Mouse (Mus musculus) intestine, embryonic 14.5 days (tissue): ENCODE data around the gene Gas2l3. TPM values are rescaled to one million over a fixed set of nuclear protein-coding genes. Genes with fewer than 3 reads are reported as not detected.

Experiments
- ATAC-seq: fragments of 200-750 bp; cut with Nextera tagmentation; replicated peaks from 2 replicates; pipeline ENCODE4 v1.8.0; 2017; ENCODE audit warnings: low read depth, moderate number of reproducible peaks, moderate TSS enrichment, moderate library complexity; ENCODE audit not compliant: low FRiP score, low TSS enrichment
- DNase-seq: peaks from one replicate; pipeline ENCODE4 v3.0.0-alpha.2; 2018; ENCODE audit warnings: low spot score
- H3K27ac ChIP-seq: fragments of 300-500 bp; sonication (generic); 2 replicates; pipeline ENCODE4 v1.5.1; 2014; ENCODE audit warnings: low read depth, mild to moderate bottlenecking, control low read depth
- H3K27me3 ChIP-seq: fragments of 300-500 bp; sonication (generic); replicated peaks from 2 replicates; pipeline ENCODE4 v1.6.1; 2014; ENCODE audit warnings: low read length, control low read depth; ENCODE audit not compliant: control insufficient read depth, insufficient read depth
- H3K36me3 ChIP-seq: fragments of 300-500 bp; sonication (generic); 2 replicates; pipeline ENCODE4 v1.6.1; 2014; ENCODE audit warnings: low read length, control low read depth; ENCODE audit not compliant: control insufficient read depth, insufficient read depth
- H3K4me1 ChIP-seq: fragments of 300-500 bp; sonication (generic); replicated peaks from 2 replicates; pipeline ENCODE4 v1.6.1; 2014; ENCODE audit warnings: low read length, control low read depth, mixed read lengths; ENCODE audit not compliant: control insufficient read depth, insufficient read depth
- H3K4me2 ChIP-seq: fragments of 300-500 bp; sonication (generic); 2 replicates; pipeline ENCODE4 v1.6.1; 2014; ENCODE audit warnings: low read length
- H3K4me3 ChIP-seq: fragments of 300-500 bp; sonication (generic); 2 replicates; pipeline ENCODE4 v1.5.1; 2014; ENCODE audit warnings: low read depth, low read length, control low read depth, mixed read lengths
- H3K9ac ChIP-seq: fragments of 300-500 bp; sonication (generic); 2 replicates; pipeline ENCODE4 v1.6.1; 2014; ENCODE audit warnings: mild to moderate bottlenecking, low read length
- H3K9me3 ChIP-seq: fragments of 300-500 bp; sonication (generic); 2 replicates; pipeline ENCODE4 v1.6.1; 2016; ENCODE audit warnings: low read length, control low read depth; ENCODE audit not compliant: control insufficient read depth
- WGBS: fragments of 180-500 bp; shearing (Covaris S2); extraction: QIAGEN DNeasy Blood & Tissue Kit; methylation state at CpG from one replicate; pipeline ENCODE4 v1.1.7; 2014; 5-methylcytosine and 5-hydroxymethylcytosine counted together
- polyA plus RNA-seq: library from polyadenylated mRNA; unstranded; fragments of >200 nt; fragmentation: Nextera tagmentation; extraction: Ambion mirVana; gene quantifications from 2 replicates; pipeline ENCODE4 v1.2.1, GENCODE M21; 2014

The Gas2l3 gene
- polyA plus RNA-seq, 1 experiment from 2014 or later = 22.3 TPM

GRCm38 (mm10) chr10:89458770-89459169, 15.0 kb upstream of the Gas2l3 start:
- Histone ChIP-seq H3K9me3 (no peaks in the 10 kb centered on the region), H3K27ac (no peak overlapping the region), H3K36me3 (no peaks in the 10 kb centered on the region), H3K27me3 (no peaks in the 10 kb centered on the region), H3K4me3 (no peak overlapping the region), H3K9ac (no peak overlapping the region), H3K4me2 (no peak overlapping the region), H3K4me1 (no peaks in the 10 kb centered on the region)
- DNase-seq = no peak
- ATAC-seq = no peak; the same call in 1 of the 2 replicates
- 67% methylated on average over 3 of the region's 3 CpGs for WGBS

- no peak overlapping the region for H3K9ac ChIP-seq
- DNase-seq = no peak
- WGBS = 76% methylated on average over 3 of the region's 3 CpGs
- no peak overlapping the region for H3K4me2 ChIP-seq
- no peak overlapping the region for H3K27ac ChIP-seq
- no peaks in the 10 kb centered on the region for H3K4me1 ChIP-seq
- H3K9me3 ChIP-seq = no peaks in the 10 kb centered on the region
- no peaks in the 10 kb centered on the region for H3K27me3 ChIP-seq
- no peak overlapping the region for H3K4me3 ChIP-seq
- no peak for ATAC-seq
- no peaks in the 10 kb centered on the region for H3K36me3 ChIP-seq
Observed at GRCm38 (mm10) chr10:89453794-89454193, 10.0 kb upstream of the Gas2l3 start.

- DNase-seq (no peak), ATAC-seq (no peak)
- WGBS = 83% methylated on average over 15 of the region's 15 CpGs
- Histone ChIP-seq H3K4me2 (no peak overlapping the region), H3K27ac (no peak overlapping the region), H3K9me3 (no peaks in the 10 kb centered on the region), H3K4me3 (no peak overlapping the region), H3K36me3 (no peaks in the 10 kb centered on the region), H3K27me3 (no peaks in the 10 kb centered on the region), H3K4me1 (no peaks in the 10 kb centered on the region), H3K9ac (no peak overlapping the region)
Observed at GRCm38 (mm10) chr10:89453068-89453641, 9.4 kb upstream of the Gas2l3 start.

- Histone ChIP-seq H3K36me3 (no peaks in the 10 kb centered on the region), H3K4me2 (no peak overlapping the region), H3K27me3 (no peaks in the 10 kb centered on the region), H3K9ac (no peak overlapping the region), H3K4me3 (no peak overlapping the region), H3K9me3 (no peaks in the 10 kb centered on the region), H3K27ac (no peak overlapping the region), H3K4me1 (no peaks in the 10 kb centered on the region)
- ATAC-seq (no peak), DNase-seq (no peak)
- WGBS = 73% methylated on average over 10 of the region's 10 CpGs
Observed at GRCm38 (mm10) chr10:89450411-89450810, 6.6 kb upstream of the Gas2l3 start.

- WGBS = 47% methylated on average over 3 of the region's 3 CpGs
- Histone ChIP-seq H3K9ac (peak overlapping the region; percentile 59), H3K4me2 (peak overlapping the region; percentile 85), H3K36me3 (no peaks in the 10 kb centered on the region), H3K27me3 (no peaks in the 10 kb centered on the region), H3K27ac (peak overlapping the region; percentile 69), H3K4me3 (peak overlapping the region; percentile 76), H3K9me3 (no peaks in the 10 kb centered on the region), H3K4me1 (peaks cover 8% of the 10 kb centered on the region; the same call in 1 of the 2 replicates)
- DNase-seq (no peak), ATAC-seq (no peak)
Observed at GRCm38 (mm10) chr10:89444381-89444780, 614 bp upstream of the Gas2l3 start.

GRCm38 (mm10) chr10:89443115-89443622, 598 bp downstream of the Gas2l3 start:
- peak overlapping the region; percentile 78 for H3K27ac ChIP-seq
- no peak for DNase-seq

GRCm38 (mm10) chr10:89442640-89443039, 1.1 kb downstream of the Gas2l3 start:
- Histone ChIP-seq H3K9me3 (no peaks in the 10 kb centered on the region), H3K27ac (no peak overlapping the region)

More at GRCm38 (mm10) chr10:89443115-89443622, 598 bp downstream of the Gas2l3 start:
- ATAC-seq = no peak; the same call in 1 of the 2 replicates
- H3K36me3 ChIP-seq = peaks cover 1% of the 10 kb centered on the region; the same call in 1 of the 2 replicates
- peak overlapping the region; percentile 59 for H3K9ac ChIP-seq
- peak overlapping the region; percentile 76 for H3K4me3 ChIP-seq
- H3K4me1 ChIP-seq = peaks cover 8% of the 10 kb centered on the region; the same call in 1 of the 2 replicates
- WGBS = under 1% methylated on average over 17 of the region's 17 CpGs
- no peaks in the 10 kb centered on the region for H3K27me3 ChIP-seq
- peak overlapping the region; percentile 85 for H3K4me2 ChIP-seq
- H3K9me3 ChIP-seq = no peaks in the 10 kb centered on the region

GRCm38 (mm10) chr10:89441961-89442360, 1.8 kb downstream of the Gas2l3 start:
- DNase-seq = no peak
- H3K4me3 ChIP-seq = no peak overlapping the region
- peaks cover 8% of the 10 kb centered on the region; the same call in 1 of the 2 replicates for H3K4me1 ChIP-seq
- ATAC-seq = no peak
- H3K27me3 ChIP-seq = no peaks in the 10 kb centered on the region
- 94% methylated on average over 3 of the region's 3 CpGs for WGBS
- no peaks in the 10 kb centered on the region for H3K9me3 ChIP-seq
- peaks cover 10% of the 10 kb centered on the region; the same call in 1 of the 2 replicates for H3K36me3 ChIP-seq
- H3K4me2 ChIP-seq = no peak overlapping the region
- no peak overlapping the region for H3K9ac ChIP-seq
- no peak overlapping the region for H3K27ac ChIP-seq

More at GRCm38 (mm10) chr10:89442640-89443039, 1.1 kb downstream of the Gas2l3 start:
- Histone ChIP-seq H3K9ac (peak overlapping the region; percentile 59), H3K36me3 (peaks cover 5% of the 10 kb centered on the region; the same call in 1 of the 2 replicates), H3K4me2 (peak overlapping the region; percentile 85), H3K4me3 (peak overlapping the region; percentile 76), H3K27me3 (no peaks in the 10 kb centered on the region), H3K4me1 (peaks cover 8% of the 10 kb centered on the region; the same call in 1 of the 2 replicates)
- 11% methylated on average over 4 of the region's 4 CpGs for WGBS
- DNase-seq (peak; percentile 48), ATAC-seq (no peak)

- no peak overlapping the region for H3K9ac ChIP-seq
- H3K27ac ChIP-seq = no peak overlapping the region
- peaks cover 8% of the 10 kb centered on the region; the same call in 1 of the 2 replicates for H3K4me1 ChIP-seq
- H3K27me3 ChIP-seq = no peaks in the 10 kb centered on the region
- 75% methylated on average over 7 of the region's 7 CpGs for WGBS
- H3K4me3 ChIP-seq = no peak overlapping the region
- ATAC-seq (no peak), DNase-seq (peak; percentile 45)
- peaks cover 20% of the 10 kb centered on the region for H3K36me3 ChIP-seq
- H3K9me3 ChIP-seq = no peaks in the 10 kb centered on the region
- no peak overlapping the region for H3K4me2 ChIP-seq
Observed at GRCm38 (mm10) chr10:89439380-89439779, 4.4 kb downstream of the Gas2l3 start.
